Mouse (Mus musculus): ENCODE measurements at regions not wholly inside any gene's neighbourhood (a gene's known extent, or its start where the extent isn't known, plus 50 kb on each side); places are given as distances from the start of the nearest gene placed in this dataset.
"Not testable (repeated sequence)": the region's sequence is repeated elsewhere in the genome, so short reads cannot be mapped to it uniquely, and the experiment has no call there.

DNA sequence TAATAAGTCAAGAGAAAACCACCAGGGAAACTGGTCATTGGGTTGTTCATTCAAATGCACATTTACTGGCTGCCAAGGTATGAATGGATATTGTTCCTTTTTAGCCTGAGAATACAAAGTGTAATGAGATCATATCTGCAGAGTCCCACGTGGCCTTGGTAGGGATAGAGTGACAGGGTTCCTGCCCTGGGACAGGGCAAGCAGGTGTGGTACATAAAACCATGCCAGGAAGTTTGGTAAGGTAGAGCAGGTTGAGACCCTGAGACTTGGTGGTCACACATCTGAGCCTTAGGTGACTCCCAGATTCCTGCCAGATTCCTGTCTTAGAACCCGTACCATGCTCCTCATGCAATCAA is 320.5 kb downstream of the Tm4sf1 start:
- DNase-seq (ENCODE audit: low spot score in 2 of 2), result no peak

DNA sequence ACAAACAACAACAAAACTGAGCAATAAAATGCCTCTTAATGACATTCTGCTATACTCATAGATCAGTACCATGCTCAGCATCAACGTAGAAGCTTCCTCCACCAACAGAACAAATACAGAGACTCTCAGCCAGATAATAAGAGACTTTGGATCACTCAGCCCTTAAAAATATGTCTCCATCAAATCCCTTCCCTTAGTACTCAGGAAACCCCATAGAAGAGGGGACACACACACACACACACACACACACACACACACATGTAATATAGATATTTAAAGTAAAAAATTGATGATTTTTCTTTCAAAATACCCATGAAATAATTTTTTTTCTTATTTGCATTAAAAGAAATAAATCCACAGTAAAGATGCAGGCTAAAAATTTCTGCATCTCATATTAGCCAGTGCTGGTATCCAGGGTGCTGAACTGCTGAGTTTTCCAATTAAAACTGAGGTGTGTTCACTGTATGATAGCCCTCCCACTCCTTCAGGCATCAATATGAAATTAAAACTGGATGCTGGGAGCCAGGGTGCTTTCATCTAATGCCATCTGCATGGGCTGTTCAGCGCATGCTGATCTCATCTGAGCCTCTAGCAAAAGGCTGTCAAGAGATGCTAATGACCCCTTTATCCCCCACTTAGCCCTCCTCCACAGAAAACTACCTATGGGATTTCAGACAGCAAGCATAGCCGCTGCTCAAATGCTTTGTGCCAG is 321.0 kb downstream of the Tm4sf1 start:
- DNase-seq (ENCODE audit: low spot score in 2 of 2), result no peak

DNA sequence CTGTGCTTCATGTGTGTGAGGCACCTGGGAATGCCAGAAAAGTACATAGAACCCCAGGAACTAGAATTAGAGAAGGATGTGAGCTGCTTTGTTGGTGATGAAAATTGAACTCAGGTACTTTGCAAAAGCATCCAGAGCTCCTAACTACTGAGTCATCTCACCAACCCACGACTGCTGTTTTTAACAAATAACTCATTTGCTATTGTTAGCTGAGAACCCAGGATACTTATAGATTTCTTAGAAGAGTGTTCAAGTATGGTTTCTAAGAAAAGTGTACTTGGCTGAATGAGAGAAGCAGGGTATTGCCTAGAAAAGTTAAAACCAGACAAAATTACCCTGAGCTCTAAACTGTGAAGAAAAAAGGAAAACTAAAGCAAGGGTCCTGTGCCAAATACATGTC is 335.8 kb downstream of the Tm4sf1 start:
- no peak for DNase-seq (ENCODE audit: low spot score in 2 of 2)

DNA sequence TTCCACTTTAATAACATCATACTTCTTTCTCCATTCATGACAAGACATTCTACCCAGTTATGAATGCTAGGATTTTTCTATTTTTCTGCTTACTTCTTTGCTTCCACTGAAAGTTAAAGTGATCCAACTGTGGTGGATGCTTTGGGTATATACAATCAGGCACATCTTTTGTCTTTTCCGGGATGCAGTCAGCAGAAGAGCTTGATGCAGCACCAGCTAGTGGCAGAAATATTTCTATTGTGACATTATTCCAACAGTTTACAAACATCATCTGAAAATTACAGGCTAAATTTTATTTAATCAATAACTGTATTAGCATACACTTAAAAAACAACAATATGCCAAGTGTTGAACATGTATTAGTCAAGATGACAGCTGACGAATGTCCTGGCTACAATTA is 336.3 kb downstream of the Tm4sf1 start:
- no peak for DNase-seq (ENCODE audit: low spot score in 2 of 2)

GRCm38 (mm10) chr3:56964156-56964555 is 337.6 kb downstream of the Tm4sf1 start:
- no peak for DNase-seq (ENCODE audit: low spot score in 2 of 2)

DNA sequence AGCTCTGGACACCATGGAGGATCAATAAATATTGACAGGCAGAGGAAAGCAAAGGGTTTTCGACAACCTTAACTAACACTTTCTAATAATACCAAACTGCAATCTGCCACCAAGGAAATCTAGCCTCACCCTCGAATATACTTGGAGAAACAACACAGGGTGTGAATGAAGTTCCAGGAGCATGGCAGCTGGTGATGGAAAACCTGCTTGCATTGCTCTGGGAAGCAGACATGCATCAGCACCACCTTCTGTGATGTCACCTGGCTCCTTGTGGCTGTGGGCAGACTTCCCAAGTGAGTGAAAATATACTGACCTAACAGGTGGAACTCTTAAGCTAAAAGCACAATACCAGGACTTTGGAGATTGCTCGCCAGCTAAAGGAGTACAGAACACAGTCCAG is 338.5 kb downstream of the Tm4sf1 start:
- no peak for DNase-seq (ENCODE audit: low spot score in 2 of 2)

- DNase-seq (ENCODE audit: low spot score in 2 of 2), result peak in 1 of 2 experiments; percentile 37
These were observed 339.4 kb downstream of the Tm4sf1 start for GRCm38 (mm10) chr3:56962248-56963013.

DNA sequence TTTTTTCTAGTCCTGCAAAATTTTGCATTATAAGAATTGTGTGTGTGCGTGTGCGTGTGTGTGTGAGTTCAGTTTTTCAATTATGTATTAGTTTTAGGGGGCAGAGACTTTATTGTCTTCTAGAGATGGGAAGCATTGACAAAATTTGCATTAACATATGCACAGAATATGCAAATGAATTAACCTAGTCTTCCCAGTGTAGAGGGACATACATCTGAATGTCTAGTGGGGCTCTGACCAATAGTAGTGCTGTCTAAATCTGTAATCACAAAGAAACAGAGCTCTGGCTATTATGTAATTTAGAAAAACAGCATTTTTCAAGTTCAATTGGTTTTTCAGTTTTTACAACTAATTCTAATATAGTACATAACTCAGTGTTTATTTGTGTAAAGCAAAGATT is 344.8 kb downstream of the Tm4sf1 start:
- no peak for DNase-seq (ENCODE audit: low spot score in 2 of 2)

GRCm38 (mm10) chr3:56955799-56956121 is 346.0 kb downstream of the Tm4sf1 start:
- DNase-seq (ENCODE audit: low spot score in 2 of 2), result no peak

DNA sequence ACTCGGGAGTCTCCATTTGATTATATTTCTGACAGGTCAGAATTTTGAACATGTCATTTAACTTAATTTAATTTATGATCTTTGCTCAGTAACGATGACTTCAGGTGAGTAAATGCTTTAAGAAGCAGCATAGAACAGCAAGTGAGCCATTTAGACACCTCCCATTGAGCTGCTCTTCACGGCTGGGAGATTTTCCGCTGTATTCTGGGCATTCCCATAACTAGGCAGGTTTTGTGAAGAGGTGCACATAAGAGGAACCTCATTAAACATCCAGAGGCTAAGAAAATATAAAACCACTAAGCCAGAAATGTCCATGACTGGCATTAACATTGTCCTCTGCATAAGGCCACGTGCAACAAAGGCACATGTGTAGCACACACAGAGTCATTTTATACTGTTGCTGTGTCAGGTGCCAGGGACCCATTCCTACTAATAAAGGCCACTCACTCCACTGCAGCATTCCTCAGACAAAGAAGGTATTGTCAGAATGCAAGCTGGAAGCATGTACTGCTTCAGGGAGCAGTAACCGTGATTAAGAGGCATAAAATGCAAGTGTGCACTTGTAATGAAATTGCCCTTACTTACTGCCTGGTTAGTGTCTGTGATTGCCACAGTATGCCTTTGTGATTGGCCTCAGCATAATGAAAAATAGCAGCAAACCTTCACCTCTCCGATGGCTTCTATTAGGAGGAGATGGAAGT is 346.5 kb downstream of the Tm4sf1 start:
- no peak for DNase-seq (ENCODE audit: low spot score in 2 of 2)

DNA sequence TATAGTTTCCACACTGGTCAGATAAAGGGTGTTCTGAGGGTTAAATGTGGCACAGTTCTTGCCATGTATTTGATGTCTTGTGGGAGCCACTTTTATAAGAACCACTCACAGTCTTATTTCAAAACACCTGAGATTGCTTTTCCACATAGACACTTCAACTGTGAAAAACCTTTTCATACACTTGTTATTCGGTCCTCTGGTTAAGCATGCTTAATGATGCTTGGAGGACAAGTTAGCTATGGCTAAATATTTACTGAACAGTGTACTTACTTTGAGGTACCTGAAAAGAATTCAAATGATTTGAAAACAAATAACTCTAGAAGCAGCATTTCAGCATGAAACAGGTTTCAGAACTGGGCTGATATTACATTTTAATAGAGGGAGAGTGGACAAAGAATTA is 359.2 kb downstream of the Tm4sf1 start:
- DNase-seq (ENCODE audit: low spot score in 2 of 2), result not testable (repeated sequence)

DNA sequence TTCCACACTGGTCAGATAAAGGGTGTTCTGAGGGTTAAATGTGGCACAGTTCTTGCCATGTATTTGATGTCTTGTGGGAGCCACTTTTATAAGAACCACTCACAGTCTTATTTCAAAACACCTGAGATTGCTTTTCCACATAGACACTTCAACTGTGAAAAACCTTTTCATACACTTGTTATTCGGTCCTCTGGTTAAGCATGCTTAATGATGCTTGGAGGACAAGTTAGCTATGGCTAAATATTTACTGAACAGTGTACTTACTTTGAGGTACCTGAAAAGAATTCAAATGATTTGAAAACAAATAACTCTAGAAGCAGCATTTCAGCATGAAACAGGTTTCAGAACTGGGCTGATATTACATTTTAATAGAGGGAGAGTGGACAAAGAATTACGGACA is 372.8 kb downstream of the Tm4sf1 start:
- not testable (repeated sequence) for DNase-seq (ENCODE audit: low spot score in 2 of 2)

GRCm38 (mm10) chr3:56898491-56898890 is 403.3 kb downstream of the Tm4sf1 start:
- no peak for DNase-seq (ENCODE audit: low spot score in 2 of 2)

DNA sequence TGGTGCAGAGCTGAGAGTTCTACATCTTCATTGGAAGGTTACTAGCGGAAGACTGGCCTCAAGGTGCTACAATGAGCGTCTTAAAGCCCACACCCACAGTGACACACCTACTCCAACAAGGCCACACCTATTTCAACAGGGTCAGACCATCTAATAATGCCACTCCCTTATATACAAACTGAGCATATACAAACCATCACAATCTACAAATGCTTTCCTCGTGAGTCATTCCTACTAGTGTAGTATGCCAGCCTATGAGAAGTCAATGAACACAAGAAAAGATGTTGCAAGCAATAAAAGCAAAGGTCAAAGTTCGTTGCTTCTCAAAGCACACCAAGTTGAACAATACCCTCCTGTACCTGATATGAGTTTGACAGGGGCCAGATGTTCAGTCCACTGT is 424.7 kb downstream of the Tm4sf1 start:
- DNase-seq (ENCODE audit: low spot score in 2 of 2), result no peak

DNA sequence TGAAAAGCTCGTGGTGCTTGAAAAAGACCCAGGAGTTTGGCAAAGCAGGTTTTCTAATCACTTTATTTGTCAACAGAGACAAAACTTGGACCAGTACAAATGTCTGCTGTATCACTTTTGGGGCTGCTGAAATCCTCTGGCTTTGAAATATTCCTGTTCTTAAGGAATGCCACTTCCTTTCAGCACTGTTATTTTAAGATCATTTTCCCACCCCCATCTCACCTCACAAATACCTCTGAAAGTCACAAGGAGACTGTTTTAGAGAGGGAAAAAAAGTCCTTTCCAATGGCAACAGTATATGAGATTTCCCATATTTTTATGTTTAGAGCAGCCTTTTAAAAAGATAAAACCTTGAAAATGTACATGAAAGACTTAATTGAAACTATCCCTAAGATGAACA is 438.2 kb downstream of the Tm4sf1 start:
- no peak for DNase-seq (ENCODE audit: low spot score in 2 of 2)

- DNase-seq (ENCODE audit: low spot score in 2 of 2), result no peak
These were observed 441.9 kb downstream of the Tm4sf1 start for GRCm38 (mm10) chr3:56859841-56860240.

GRCm38 (mm10) chr3:56845462-56845770 is 456.4 kb downstream of the Tm4sf1 start:
- DNase-seq (ENCODE audit: low spot score in 2 of 2), result no peak

DNA sequence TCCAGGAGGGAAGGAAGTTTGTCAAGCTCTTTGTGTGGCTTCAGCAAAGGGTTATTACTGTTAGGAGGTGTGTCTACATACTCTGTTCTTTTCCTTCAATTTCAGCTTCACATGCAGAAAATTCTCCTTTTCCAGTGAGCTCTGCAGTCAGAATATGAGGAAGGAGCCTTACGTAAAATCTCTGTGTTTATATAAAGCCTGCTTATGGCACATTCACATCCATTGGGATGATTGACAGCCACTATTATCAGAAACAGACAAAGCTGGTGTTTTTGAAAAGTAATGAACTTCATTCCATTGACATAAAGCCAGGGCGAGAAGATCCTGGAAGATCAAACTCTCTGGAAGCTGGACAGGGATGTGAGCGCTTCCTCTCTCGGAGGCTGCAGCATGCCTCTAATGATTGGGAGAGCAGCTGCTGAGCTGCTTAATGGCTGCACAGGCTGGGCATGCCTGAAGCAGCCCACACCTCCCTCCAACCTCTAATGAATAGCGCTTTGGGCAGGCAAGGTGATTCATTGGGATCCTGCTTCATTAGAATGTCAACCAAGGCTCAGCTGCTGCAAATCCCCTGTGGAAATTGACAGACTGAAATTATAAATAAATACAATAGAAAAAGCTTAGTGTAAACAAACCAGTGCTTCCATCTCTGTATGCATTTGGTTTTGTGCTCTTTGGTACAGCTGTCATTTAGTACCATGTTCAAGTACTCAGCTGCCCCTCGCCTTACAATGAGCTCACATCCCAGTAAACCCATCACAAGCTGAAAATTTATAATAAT is 456.9 kb downstream of the Tm4sf1 start:
- DNase-seq (ENCODE audit: low spot score in 2 of 2), result peak in 1 of 2 experiments; percentile 2

DNA sequence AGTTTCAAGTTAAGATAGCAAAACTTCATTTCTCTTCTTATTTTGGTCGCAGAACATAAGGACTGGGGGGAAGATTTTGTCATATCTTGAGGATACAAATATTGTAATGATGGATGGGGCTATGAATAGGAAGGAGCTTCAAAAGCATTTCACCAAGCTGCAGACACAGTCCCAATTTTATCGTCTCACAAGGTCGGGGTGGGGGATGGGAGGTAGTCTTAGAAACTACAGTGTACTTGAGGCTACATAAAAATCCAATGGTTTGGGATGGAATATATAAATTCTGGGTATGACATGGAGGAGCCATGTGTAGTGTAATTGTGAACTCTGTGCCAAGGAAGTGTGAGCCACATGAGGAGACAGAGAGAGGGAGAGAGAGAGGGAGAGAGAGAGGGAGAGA is 464.6 kb downstream of the Tm4sf1 start:
- DNase-seq (ENCODE audit: low spot score in 2 of 2), result no peak

DNA sequence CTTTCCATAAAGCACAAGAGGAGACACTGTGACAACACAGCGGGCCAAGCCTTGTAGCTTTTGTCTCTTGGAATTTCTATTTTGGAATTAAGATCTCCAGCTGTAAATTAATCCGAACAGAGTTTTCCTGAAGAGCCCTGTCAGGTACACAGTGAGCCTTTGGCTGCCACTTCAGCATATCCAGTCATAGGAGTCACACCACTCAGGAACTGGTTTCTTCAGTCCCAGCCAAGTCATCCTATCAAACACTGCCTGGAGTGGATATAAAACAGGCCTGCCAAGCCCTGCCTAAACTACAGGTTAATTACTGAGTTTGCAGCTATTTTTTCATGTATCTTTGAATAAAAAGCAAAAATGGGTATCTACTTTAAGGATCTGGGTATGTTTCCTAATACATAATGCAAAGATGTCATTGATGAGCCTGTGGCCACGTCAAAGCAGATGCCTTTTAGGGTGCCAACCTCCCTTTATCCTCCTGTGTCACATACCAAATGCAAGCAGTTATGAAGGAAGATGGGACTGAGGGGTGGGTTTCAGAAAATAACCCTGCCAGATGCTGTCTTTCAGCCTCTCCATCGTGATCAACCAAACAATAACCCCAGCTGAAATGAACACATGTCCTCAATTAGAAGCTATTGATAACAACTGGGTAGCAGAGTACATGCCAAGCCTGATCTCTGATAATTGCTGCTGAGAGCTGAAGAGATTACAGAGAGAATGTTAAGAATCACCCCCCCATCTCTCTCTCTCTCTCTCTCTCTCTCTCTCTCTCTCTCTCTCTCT is 471.3 kb downstream of the Tm4sf1 start:
- no peak for DNase-seq (ENCODE audit: low spot score in 2 of 2)

DNA sequence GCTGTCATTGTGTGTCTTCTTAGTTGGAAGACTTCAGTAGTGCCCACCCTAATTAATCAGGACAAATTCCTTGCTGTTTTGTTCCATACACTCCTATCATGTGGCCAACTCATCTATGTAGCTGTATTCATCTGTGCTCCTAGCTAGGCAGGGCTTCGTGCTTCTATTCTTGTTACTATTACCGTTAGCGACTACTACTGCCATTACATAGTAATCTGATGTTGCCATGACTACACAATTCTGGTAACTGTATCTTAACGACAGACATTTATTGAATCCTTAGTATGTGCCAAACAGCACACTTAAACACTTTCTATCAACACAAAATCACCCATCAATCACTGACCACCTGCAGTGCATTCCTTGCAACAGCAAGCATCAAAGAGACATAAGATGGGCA is 477.6 kb downstream of the Tm4sf1 start:
- no peak for DNase-seq (ENCODE audit: low spot score in 2 of 2)

Measured in cerebellum, postnatal 4 days (tissue).